Mouse (Mus musculus) gastrocnemius, postnatal 4 days (tissue): ENCODE measurements around the gene Pogk. TPM values are rescaled to one million over a fixed set of nuclear protein-coding genes. Genes with fewer than 3 reads are reported as not detected.

Experiments
- total RNA-seq, 2 experiments: library from RNA; stranded (reverse); gene quantifications; 2 replicates each; pipeline ENCODE4 v1.2.3; 2021

Pogk gene
- total RNA-seq, 2 experiments from 2014 or later: 15.8 to 17.8 TPM

Other genes with a start within 250 kb of the Pogk start
- gene Mael, start 171.1 kb downstream of the Pogk start, total RNA-seq: under 1 TPM in 1 of 2 experiments, not detected in 1; 0.29 TPM
- gene Ildr2, start 155.7 kb downstream of the Pogk start, total RNA-seq: 1 to 10 TPM; 5.1 to 5.8 TPM
- gene Tada1, start 30.8 kb downstream of the Pogk start, total RNA-seq: 10 to 100 TPM; 18.6 to 20.0 TPM
- gene Gm4846, start 87.7 kb upstream of the Pogk start, total RNA-seq: not detected
- gene Gm4847, start 237.8 kb upstream of the Pogk start, total RNA-seq: not detected